Mouse (Mus musculus): Measurements from ENCODE around the gene Wrap53.
"Not testable (repeated sequence)": the region's sequence is repeated elsewhere in the genome, so short reads cannot be mapped to it uniquely, and the experiment has no call there.

The Wrap53 gene

DNA sequence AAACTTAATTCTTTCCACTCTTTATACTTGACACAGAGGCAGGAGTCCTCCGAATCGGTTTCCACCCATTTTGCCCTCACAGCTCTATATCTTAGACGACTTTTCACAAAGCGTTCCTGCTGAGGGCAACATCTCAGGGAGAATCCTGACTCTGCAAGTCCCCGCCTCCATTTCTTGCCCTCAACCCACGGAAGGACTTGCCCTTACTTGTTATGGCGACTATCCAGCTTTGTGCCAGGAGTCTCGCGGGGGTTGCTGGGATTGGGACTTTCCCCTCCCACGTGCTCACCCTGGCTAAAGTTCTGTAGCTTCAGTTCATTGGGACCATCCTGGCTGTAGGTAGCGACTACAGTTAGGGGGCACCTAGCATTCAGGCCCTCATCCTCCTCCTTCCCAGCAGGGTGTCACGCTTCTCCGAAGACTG lies at the start of gene Wrap53, which contains the start of gene Trp53:
Gene Wrap53 (minus strand): TSS at position 165 of the 424 bp plus-strand sequence.
Gene Trp53 (plus strand): TSS at position 269 of the 424 bp plus-strand sequence.
- peak; percentile 85 to 92 for DNase-seq

GRCm38 (mm10) chr11:69629802-69630201 lies 49.7 kb upstream of the Wrap53 start:
- DNase-seq: no peak

GRCm38 (mm10) chr11:69628286-69628685 lies 48.2 kb upstream of the Wrap53 start:
- DNase-seq: peak; percentile 50 to 79

DNA sequence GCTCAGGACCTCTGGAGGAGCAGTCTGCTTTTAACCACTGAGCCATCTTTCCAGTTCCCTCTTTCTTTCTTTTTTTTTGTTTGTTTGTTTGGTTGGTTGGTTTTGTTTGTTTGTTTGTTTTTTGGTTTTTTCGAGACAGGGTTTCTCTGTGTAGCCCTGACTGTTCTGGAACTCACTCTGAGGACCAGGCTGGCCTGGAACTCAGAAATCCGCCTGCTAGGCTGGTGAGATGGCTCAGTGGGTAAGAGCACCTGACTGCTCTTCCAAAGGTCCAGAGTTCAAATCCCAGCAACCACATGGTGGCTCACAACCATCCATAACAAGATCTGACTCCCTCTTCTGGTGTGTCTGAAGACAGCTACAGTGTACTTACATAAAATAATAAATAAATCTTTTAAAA lies 44.3 kb upstream of the Wrap53 start:
- DNase-seq: not testable (repeated sequence)

GRCm38 (mm10) chr11:69623006-69623405 lies 43.0 kb upstream of the Wrap53 start:
- no peak for DNase-seq

- DNase-seq: no peak
Measured at GRCm38 (mm10) chr11:69622406-69622805, 42.4 kb upstream of the Wrap53 start.

DNA sequence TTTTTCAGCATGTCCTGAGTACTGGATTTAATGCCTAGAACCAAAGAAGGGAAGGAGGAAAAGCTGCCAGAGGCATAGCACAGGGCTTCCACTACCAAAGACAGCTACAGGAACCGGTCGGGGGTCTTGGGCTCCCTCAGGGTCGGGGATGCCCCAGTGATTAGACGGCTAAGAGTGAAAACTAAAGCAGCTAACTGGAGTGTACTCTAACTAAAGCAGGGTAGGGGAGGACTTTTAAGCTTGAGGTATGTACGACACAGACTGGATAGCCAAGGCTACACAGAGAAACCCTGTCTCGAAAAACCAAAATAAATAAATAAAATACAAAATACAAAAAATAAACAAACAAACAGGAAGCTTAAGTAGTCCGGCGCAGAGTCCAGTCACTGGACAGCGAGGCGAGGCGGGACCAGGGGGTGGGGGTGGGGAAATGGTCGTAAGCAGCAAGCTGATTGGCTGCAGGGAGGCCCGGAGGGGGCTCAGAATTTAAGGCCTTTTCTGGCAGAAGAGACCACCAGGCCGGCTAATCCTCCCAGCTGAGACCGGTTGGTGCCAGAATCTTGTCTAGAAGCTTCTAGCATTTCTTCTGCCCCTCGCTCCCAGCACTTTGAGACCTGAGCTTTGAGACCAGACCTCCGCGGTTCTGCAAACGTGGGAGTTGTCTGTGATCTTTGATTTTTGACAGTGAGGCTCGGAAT lies 41.7 kb upstream of the Wrap53 start, which contains the start of gene Sat2:
Gene Sat2 (plus strand): TSS at position 454 of the 698 bp plus-strand sequence.
- DNase-seq: no peak

GRCm38 (mm10) chr11:69620394-69621081 lies 40.5 kb upstream of the Wrap53 start:
- DNase-seq: no peak

- DNase-seq: no peak
Measured at GRCm38 (mm10) chr11:69617805-69618204, 37.8 kb upstream of the Wrap53 start, which contains the start of gene Shbg. Gene Shbg (minus strand): TSS chr11:69617905.

DNA sequence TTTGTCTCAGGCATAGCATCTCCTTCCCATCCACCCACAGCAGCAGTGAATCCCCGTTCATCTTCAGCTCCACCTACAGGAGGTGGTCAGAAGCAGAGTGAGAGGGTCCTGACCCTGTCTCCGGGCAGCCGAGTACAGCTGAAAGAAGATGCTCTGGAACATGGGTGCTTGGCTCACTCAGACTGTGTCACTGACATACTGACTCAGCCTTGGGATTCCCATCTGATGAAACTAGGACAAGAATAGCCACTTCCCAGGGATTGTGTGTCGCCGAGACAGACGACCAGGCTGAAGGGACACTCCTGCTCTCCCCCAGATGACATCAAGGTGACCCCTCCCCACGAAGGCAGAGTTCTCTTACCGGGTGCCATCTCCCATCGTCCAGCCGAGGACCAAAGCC lies 36.7 kb upstream of the Wrap53 start:
- no peak for DNase-seq

DNA sequence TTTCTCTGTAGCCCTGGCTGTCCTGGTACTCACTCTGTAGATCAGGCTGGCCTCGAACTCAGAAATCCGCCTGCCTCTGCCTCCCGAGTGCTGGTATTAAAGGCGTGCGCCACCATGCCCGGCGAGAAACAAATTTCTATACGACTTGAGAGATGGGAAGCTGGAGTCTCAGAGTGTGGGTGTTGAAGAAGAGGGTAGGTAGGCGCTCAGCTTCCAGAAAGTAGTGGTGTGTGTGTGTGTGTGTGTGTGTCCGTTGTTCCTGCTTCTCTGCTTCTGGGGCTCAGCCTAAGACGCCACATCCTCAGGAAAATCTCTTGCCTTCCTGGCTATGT lies 34.2 kb upstream of the Wrap53 start:
- not testable (repeated sequence) for DNase-seq

- peak; percentile 57 to 74 for DNase-seq
Measured at GRCm38 (mm10) chr11:69613553-69614256, 33.6 kb upstream of the Wrap53 start.

- DNase-seq: no peak
Measured at GRCm38 (mm10) chr11:69610899-69611298, 30.8 kb upstream of the Wrap53 start.

GRCm38 (mm10) chr11:69609416-69609815 lies 29.4 kb upstream of the Wrap53 start:
- no peak for DNase-seq

GRCm38 (mm10) chr11:69608525-69608924 lies 28.5 kb upstream of the Wrap53 start:
- no peak for DNase-seq

GRCm38 (mm10) chr11:69606832-69607231 lies 26.8 kb upstream of the Wrap53 start:
- DNase-seq: no peak

DNA sequence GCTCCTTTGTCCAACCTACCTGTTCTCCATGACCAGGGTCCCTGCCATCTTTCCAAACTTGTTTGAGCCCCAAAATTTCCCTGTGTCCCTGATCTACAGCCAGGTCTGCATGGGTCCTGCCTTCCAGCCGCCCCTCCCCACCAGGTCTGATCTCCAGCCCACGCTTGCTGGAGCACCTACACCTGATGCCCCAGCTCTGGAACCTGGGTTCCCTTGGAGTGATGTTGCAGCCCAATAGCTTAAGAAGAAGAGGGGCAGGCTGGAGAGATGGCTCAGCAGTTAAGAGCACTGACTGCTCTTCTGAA lies 26.4 kb upstream of the Wrap53 start:
- no peak for DNase-seq

- peak; percentile 25 to 35 for DNase-seq
Measured at GRCm38 (mm10) chr11:69605726-69606490, 25.9 kb upstream of the Wrap53 start, which contains the start of gene Atp1b2. Gene Atp1b2 (minus strand): TSS chr11:69605942.

DNA sequence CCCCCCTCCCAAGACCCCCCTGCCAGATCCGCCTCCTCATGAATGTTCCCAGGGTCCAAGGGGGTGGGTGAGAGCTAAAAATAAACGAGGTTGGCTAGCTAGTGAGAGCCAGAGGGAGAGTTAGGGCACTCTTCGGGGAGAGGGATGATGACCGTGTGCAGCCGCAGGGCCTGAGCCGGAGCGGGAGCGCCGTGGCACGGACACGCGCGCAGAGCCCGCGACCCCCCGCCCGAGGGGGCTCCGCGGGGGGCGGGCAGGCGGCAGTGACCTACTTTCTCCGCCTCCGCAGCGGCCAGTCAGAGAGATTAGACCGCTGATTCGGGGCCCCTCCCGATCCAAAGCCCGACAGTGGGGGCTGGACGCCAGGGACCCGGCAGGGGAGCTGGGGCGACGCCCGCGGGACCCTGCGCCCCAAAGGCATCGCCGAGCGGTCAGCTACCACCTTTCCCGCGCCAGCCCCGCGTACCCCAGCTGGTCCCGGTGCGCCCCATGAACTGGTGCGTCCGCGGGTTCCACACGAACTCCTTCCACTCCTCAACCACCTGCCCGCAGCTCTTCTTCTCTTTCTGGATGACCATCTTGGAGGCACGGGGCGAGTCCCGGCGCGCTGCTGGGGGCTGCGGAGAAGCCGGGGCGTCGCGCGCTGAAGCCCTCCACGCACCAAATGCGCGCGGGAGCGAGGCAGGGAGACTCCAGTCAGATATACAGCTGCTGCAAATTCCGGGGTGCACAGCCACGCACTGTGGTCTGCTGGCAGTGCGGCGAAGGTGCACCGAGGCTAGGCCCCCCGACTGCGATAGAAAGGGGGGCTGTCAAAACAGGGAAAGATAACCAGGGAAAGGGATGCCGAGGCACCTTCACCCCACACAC lies 25.0 kb upstream of the Wrap53 start:
- no peak for DNase-seq

- DNase-seq: no peak
Measured at GRCm38 (mm10) chr11:69604347-69604746, 24.3 kb upstream of the Wrap53 start.

- DNase-seq: no peak
Measured at GRCm38 (mm10) chr11:69603516-69603915, 23.5 kb upstream of the Wrap53 start.

DNA sequence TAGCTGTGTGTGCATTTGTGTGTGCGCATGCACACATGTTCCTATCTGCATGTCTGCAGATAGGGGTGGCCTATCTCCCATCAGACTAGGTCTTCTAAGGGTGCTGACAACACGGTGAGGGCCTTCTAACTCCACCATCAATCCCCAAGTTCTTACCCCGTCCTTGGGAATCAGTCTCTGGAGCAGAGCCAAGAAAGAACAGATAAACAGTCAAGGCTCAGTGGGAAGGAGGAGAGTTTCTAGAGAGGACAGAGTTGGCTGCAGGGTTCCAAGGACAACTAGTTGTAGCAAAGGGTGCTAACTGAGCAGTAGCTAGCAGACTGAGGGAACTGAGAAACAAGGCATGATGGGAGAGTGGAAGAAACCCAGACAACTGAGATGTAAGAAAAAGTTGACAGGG lies 21.7 kb upstream of the Wrap53 start:
- DNase-seq: no peak

Measured in spleen, adult 18-20 months (tissue).